Comparison of ENCODE assay signal across 11 mouse cellular contexts in the genomic region with DNA sequence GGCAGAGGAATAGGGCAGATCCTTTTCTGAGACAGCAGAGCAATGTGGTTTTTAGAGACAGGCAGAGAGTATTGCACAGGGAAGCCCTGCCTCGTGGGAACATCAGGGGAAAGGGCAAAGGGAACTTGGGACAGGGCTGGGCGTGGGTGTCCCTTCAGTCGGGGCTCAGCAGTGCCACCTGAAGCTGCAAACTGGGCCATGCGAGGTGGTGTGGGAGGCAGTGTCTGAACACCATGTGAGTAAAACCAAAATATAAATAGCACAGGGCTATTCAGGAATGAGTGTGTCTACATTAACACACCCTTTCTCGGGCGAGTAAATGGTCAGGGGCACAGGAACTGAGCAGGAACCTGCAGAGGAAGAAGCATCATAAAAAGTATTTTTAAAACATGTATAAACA.
DNase-seq lines count a peak whose midpoint lies in the region; ATAC-seq and TF ChIP-seq lines count a peak whose summit lies in the region.
"Had no signal": no experiment of that assay in that cellular context is flagged by ENCODE, and none has a peak within 500 bp of the region (broad histone marks: within the 10 kb centered on the region; RNA-seq: fewer than 3 reads in every experiment).

No protein-coding gene starts in this region.

- WGBS in heart, postnatal 0 days = 15% methylated on average over 6 of the region's 6 CpGs

- peak overlapping the region; percentile 2; the same call in 1 of the 2 replicates for H3K27ac ChIP-seq in layer of hippocampus, adult 2 months
- H3K27ac ChIP-seq in heart, postnatal 0 days (ENCODE audit: low read depth) = peak overlapping the region; percentile 60
- H3K27ac ChIP-seq: liver, embryonic 14.5 days had no signal

- H3K4me2 ChIP-seq in heart, postnatal 0 days (ENCODE audit: low read depth, low read length) = 0 out of 2 replicates have a peak overlapping the region, but pooled peaks have one; percentile 5

- no peak for TF ChIP-seq EP300 in heart, postnatal 0 days (IDR thresholded peaks at IDR 0.05; ENCODE audit: low read depth)

- H3K36me3 ChIP-seq in heart, postnatal 0 days (replicated peaks; ENCODE audit: control insufficient read depth, insufficient read depth, low read length) = no peaks in the 10 kb centered on the region; the same call in 1 of the 2 replicates

- no peak for TF ChIP-seq CTCF in layer of hippocampus, adult 2 months (conservative IDR thresholded peaks at IDR 0.05)
- peak; percentile 28 for TF ChIP-seq CTCF in heart, postnatal 0 days (IDR thresholded peaks at IDR 0.05; ENCODE audit: low read depth)

- DNase-seq in cerebellum, postnatal 10 days = peak; percentile 20 to 23
- DNase-seq in cerebellum, adult 18-20 months = no peak
- DNase-seq in layer of hippocampus, adult 2 months (ENCODE audit: low spot score in 2 of 2) = no peak
- DNase-seq in layer of hippocampus, adult 18-20 months (ENCODE audit: low spot score in 2 of 2) = no peak
- peak; percentile 71 for DNase-seq in brain, adult 2 months (ENCODE audit: low read depth, low spot score)
- peak; percentile 55 for DNase-seq in heart, postnatal 0 days (ENCODE audit: low spot score)
- no peak for DNase-seq in kidney, adult 8-10 months
- no peak for DNase-seq in thymus, postnatal 10 days (ENCODE audit: low spot score in 2 of 2)
- DNase-seq: kidney, adult 11 months; right cerebral cortex, postnatal 14 days had no signal

- peaks cover 14% of the 10 kb centered on the region for H3K4me1 ChIP-seq in heart, postnatal 0 days (ENCODE audit: control insufficient read depth, insufficient read depth)

- H3K9me3 ChIP-seq in heart, postnatal 0 days (replicated peaks; ENCODE audit: control insufficient read depth, low read length) = peaks cover 7% of the 10 kb centered on the region; the same call in 1 of the 2 replicates

- H3K27me3 ChIP-seq in heart, postnatal 0 days (ENCODE audit: control insufficient read depth, insufficient read depth, low read length) = no peaks in the 10 kb centered on the region

- H3K9ac ChIP-seq in heart, postnatal 0 days (replicated peaks; ENCODE audit: low read depth, low read length) = no peak overlapping the region
- H3K9ac ChIP-seq: liver, embryonic 14.5 days had no signal

- ATAC-seq in heart, postnatal 0 days (ENCODE audit: insufficient read depth, low read depth) = peak; percentile 88

- H3K4me3 ChIP-seq in layer of hippocampus, adult 2 months = no peak overlapping the region
- no peak overlapping the region for H3K4me3 ChIP-seq in heart, postnatal 0 days (ENCODE audit: low read depth, low read length)

Comparison
In these comparisons a context has a peak if more than half of its experiments do, and no peak if none do; other contexts are left out.
1. DNase-seq: peak in cerebellum, postnatal 10 days (2 of 2), brain, adult 2 months (single experiment) and heart, postnatal 0 days (single experiment); none in cerebellum, adult 18-20 months (0 of 2), layer of hippocampus, adult 2 months (0 of 2), layer of hippocampus, adult 18-20 months (0 of 2), kidney, adult 8-10 months (0 of 2) and thymus, postnatal 10 days (0 of 2).